Mouse (Mus musculus): ENCODE results near the gene Sipa1l2.

DNA sequence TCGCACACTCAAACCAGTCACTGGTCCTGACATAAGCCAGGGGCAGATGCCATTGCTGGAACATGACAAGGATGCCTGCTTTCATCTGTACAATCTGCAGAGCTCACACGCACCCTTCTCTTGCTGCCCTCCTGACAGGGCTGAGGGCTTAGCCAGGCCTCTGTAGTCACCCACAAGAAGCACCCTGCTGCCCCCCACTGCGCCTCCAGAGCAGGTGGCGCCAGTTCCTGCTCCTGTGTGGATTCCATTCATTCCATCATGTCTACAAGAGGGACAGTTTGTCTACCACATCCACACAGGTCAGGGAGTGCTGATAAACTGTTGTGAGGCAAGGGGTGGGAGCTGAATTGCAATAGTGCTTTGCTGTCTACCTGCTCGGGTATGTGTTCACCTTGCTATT is 47.3 kb upstream of the Sipa1l2 start:
- TF ChIP-seq CTCF (conservative IDR thresholded peaks at IDR 0.05; ENCODE audit: insufficient read depth, insufficient read length, low read depth, low read length) (no peak), POLR2A (IDR thresholded peaks at IDR 0.05; ENCODE audit: low read depth, low read length) (no peak)
